Mouse (Mus musculus) limb, embryonic 14.5 days (tissue): ENCODE results near the gene Trpv1. TPM values are rescaled to one million over a fixed set of nuclear protein-coding genes. Genes with fewer than 3 reads are reported as not detected.

ENCODE experiments used
- ATAC-seq: fragments of 200-750 bp; cut with Nextera tagmentation; 2 replicates; pipeline ENCODE4 v1.8.0; 2017; ENCODE audit warnings: low read depth, moderate number of reproducible peaks, moderate TSS enrichment; ENCODE audit not compliant: low FRiP score
- DNase-seq: peaks from one replicate; pipeline ENCODE4 v3.0.0-alpha.2; 2015; ENCODE audit warnings: low spot score
- H3K27ac ChIP-seq: fragments of 300-500 bp; sonication (generic); replicated peaks from 2 replicates; pipeline ENCODE4 v1.5.1; 2014; ENCODE audit warnings: low read depth, mild to moderate bottlenecking, low read length, moderate library complexity, mixed read lengths
- H3K27me3 ChIP-seq: fragments of 300-500 bp; sonication (generic); 2 replicates; pipeline ENCODE4 v1.6.1; 2014; ENCODE audit warnings: low read length, mixed read lengths; ENCODE audit not compliant: control insufficient read depth, insufficient read depth
- H3K36me3 ChIP-seq: fragments of 300-500 bp; sonication (generic); 2 replicates; pipeline ENCODE4 v1.6.1; 2014; ENCODE audit warnings: mild to moderate bottlenecking, low read length, moderate library complexity, mixed read lengths; ENCODE audit not compliant: control insufficient read depth, insufficient read depth
- H3K4me1 ChIP-seq: fragments of 300-500 bp; sonication (generic); 2 replicates; pipeline ENCODE4 v1.6.1; 2014; ENCODE audit warnings: antibody characterized with exemption, low read length, mixed read lengths; ENCODE audit not compliant: control insufficient read depth, insufficient read depth
- H3K4me2 ChIP-seq: fragments of 300-500 bp; sonication (generic); replicated peaks from 2 replicates; pipeline ENCODE4 v1.6.1; 2014; ENCODE audit warnings: low read depth, mild to moderate bottlenecking, low read length, moderate library complexity; ENCODE audit not compliant: severe bottlenecking
- H3K4me3 ChIP-seq: fragments of 300-500 bp; sonication (generic); replicated peaks from 2 replicates; pipeline ENCODE4 v1.5.1; 2014; ENCODE audit warnings: low read length
- H3K9ac ChIP-seq: fragments of 300-500 bp; sonication (generic); 2 replicates; pipeline ENCODE4 v1.6.1; 2014; ENCODE audit warnings: mild to moderate bottlenecking, low read depth, low read length, moderate library complexity; ENCODE audit not compliant: severe bottlenecking
- H3K9me3 ChIP-seq: fragments of 300-500 bp; sonication (generic); 2 replicates; pipeline ENCODE4 v1.6.1; 2016; ENCODE audit warnings: low read length; ENCODE audit not compliant: control insufficient read depth
- POLR2A ChIP-seq: fragments of 200-500 bp; IDR thresholded peaks from 2 replicates; pipeline ENCODE4 v1.8.0; 2012; ENCODE audit warnings: inconsistent platforms, mild to moderate bottlenecking, moderate library complexity, borderline replicate concordance; ENCODE audit not compliant: insufficient read depth, insufficient read length; ENCODE audit errors: extremely low read depth
- WGBS: fragments of 180-500 bp; shearing (Covaris S2); extraction: QIAGEN DNeasy Blood & Tissue Kit; methylation state at CpG from one replicate; pipeline ENCODE4 v1.1.7; 2014; 5-methylcytosine and 5-hydroxymethylcytosine counted together
- polyA plus RNA-seq, 2 experiments: library from polyadenylated mRNA; depleted of rRNA in 1 of 2; stranded (reverse) in 1 of 2; unstranded in 1 of 2; fragments of >200 nt; fragmentation: Nextera tagmentation in 1 of 2; extraction: Ambion mirVana in 1 of 2; gene quantifications; 2 replicates each; pipeline versions ENCODE4 v1.2.1 to v1.2.3; 2012 to 2014

The Trpv1 gene
- polyA plus RNA-seq, 2 experiments, result 0.20 TPM; not detected in 1

DNA sequence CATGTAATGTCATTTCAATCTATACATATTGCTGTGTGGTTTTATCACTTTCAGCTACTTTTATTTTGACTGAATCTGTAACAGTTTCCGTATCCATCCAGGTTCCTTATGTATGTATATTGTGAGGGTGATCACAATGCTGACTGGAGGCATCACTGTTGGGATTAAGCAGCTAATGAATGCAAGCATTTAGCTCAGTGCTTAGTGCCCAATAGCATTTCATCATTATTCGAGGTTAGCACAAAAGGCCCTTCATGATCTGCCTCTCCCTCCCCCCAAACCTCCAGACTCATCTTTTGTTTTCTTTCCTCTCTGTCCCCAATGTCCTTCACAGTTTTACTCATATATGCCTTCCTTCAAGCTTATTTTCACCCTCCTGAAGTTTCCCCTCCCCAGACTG, 69.0 kb downstream of the Trpv1 start:
- Histone ChIP-seq H3K9me3 (no peaks in the 10 kb centered on the region), H3K27ac (no peak overlapping the region), H3K4me1 (no peaks in the 10 kb centered on the region), H3K4me2 (no peak overlapping the region), H3K27me3 (no peaks in the 10 kb centered on the region), H3K9ac (no peak overlapping the region), H3K4me3 (no peak overlapping the region), H3K36me3 (no peaks in the 10 kb centered on the region)
- ATAC-seq, result no peak
- no peak for TF ChIP-seq POLR2A
- WGBS, result 58% methylated on average over 2 of the region's 2 CpGs
- no peak for DNase-seq

Other genes starting within 250 kb of the Trpv1 start
- gene P2rx1, start 235.2 kb upstream of the Trpv1 start, polyA plus RNA-seq (2012; rRNA removed), result 1.8 and 2.1 TPM in 2 replicates
- gene P2rx1, start 235.2 kb upstream of the Trpv1 start, polyA plus RNA-seq (2014; fragmentation: Nextera tagmentation; extraction: Ambion mirVana), result 1.9 and 2.2 TPM in 2 replicates
- 11.1 and 11.4 TPM in 2 replicates for gene Camkk1, start 215.3 kb upstream of the Trpv1 start, polyA plus RNA-seq (2012; rRNA removed)
- 5.5 and 5.8 TPM in 2 replicates for gene Camkk1, start 215.3 kb upstream of the Trpv1 start, polyA plus RNA-seq (2014; fragmentation: Nextera tagmentation; extraction: Ambion mirVana)
- 6.3 and 7.1 TPM in 2 replicates for gene Ncbp3, start 186.5 kb upstream of the Trpv1 start, polyA plus RNA-seq (2012; rRNA removed)
- gene Ncbp3, start 186.5 kb upstream of the Trpv1 start, polyA plus RNA-seq (2014; fragmentation: Nextera tagmentation; extraction: Ambion mirVana), result 10.1 and 11.7 TPM in 2 replicates
- gene Itgae, start 143.7 kb upstream of the Trpv1 start, polyA plus RNA-seq (2012; rRNA removed), result 0.12 and 0.15 TPM in 2 replicates
- gene Itgae, start 143.7 kb upstream of the Trpv1 start, polyA plus RNA-seq (2014; fragmentation: Nextera tagmentation; extraction: Ambion mirVana), result 0.35 and 0.37 TPM in 2 replicates
- gene Haspin, start 96.0 kb upstream of the Trpv1 start, polyA plus RNA-seq (2012; rRNA removed), result 5.5 and 6.1 TPM in 2 replicates
- 11.2 and 12.6 TPM in 2 replicates for gene Haspin, start 96.0 kb upstream of the Trpv1 start, polyA plus RNA-seq (2014; fragmentation: Nextera tagmentation; extraction: Ambion mirVana)
- 1.5 and 1.7 TPM in 2 replicates for gene P2rx5, start 73.9 kb upstream of the Trpv1 start, polyA plus RNA-seq (2012; rRNA removed)
- gene P2rx5, start 73.9 kb upstream of the Trpv1 start, polyA plus RNA-seq (2014; fragmentation: Nextera tagmentation; extraction: Ambion mirVana), result 1.0 and 1.3 TPM in 2 replicates
- 64.7 and 79.8 TPM in 2 replicates for gene Emc6, start 57.3 kb upstream of the Trpv1 start, polyA plus RNA-seq (2012; rRNA removed)
- gene Emc6, start 57.3 kb upstream of the Trpv1 start, polyA plus RNA-seq (2014; fragmentation: Nextera tagmentation; extraction: Ambion mirVana), result 101 and 102 TPM in 2 replicates
- gene Tax1bp3, start 57.2 kb upstream of the Trpv1 start, polyA plus RNA-seq (2012; rRNA removed), result 106 and 135 TPM in 2 replicates
- gene Tax1bp3, start 57.2 kb upstream of the Trpv1 start, polyA plus RNA-seq (2014; fragmentation: Nextera tagmentation; extraction: Ambion mirVana), result 224 and 235 TPM in 2 replicates
- gene Ctns, start 35.2 kb upstream of the Trpv1 start, polyA plus RNA-seq (2012; rRNA removed), result 25.9 and 32.0 TPM in 2 replicates
- gene Ctns, start 35.2 kb upstream of the Trpv1 start, polyA plus RNA-seq (2014; fragmentation: Nextera tagmentation; extraction: Ambion mirVana), result 24.6 and 27.4 TPM in 2 replicates
- 3.0 and 3.1 TPM in 2 replicates for gene Shpk, start 34.8 kb upstream of the Trpv1 start, polyA plus RNA-seq (2012; rRNA removed)
- gene Shpk, start 34.8 kb upstream of the Trpv1 start, polyA plus RNA-seq (2014; fragmentation: Nextera tagmentation; extraction: Ambion mirVana), result 1.8 and 2.8 TPM in 2 replicates
- gene Trpv3, start 33.1 kb downstream of the Trpv1 start, polyA plus RNA-seq (2012; rRNA removed), result 0.41 and 0.54 TPM in 2 replicates
- 0.47 and 0.55 TPM in 2 replicates for gene Trpv3, start 33.1 kb downstream of the Trpv1 start, polyA plus RNA-seq (2014; fragmentation: Nextera tagmentation; extraction: Ambion mirVana)
- 1.1 TPM in 2 replicates for gene Aspa, start 95.3 kb downstream of the Trpv1 start, polyA plus RNA-seq (2012; rRNA removed)
- gene Aspa, start 95.3 kb downstream of the Trpv1 start, polyA plus RNA-seq (2014; fragmentation: Nextera tagmentation; extraction: Ambion mirVana), result 0.76 and 1.0 TPM in 2 replicates
- not detected in 2 replicates for gene Gm49340, start 95.4 kb downstream of the Trpv1 start, polyA plus RNA-seq (2012; rRNA removed)
- gene Gm49340, start 95.4 kb downstream of the Trpv1 start, polyA plus RNA-seq (2014; fragmentation: Nextera tagmentation; extraction: Ambion mirVana), result not detected in 2 replicates
- not detected in 2 replicates for gene Spata22, start 95.4 kb downstream of the Trpv1 start, polyA plus RNA-seq (2012; rRNA removed)
- gene Spata22, start 95.4 kb downstream of the Trpv1 start, polyA plus RNA-seq (2014; fragmentation: Nextera tagmentation; extraction: Ambion mirVana), result not detected in 2 replicates
- gene Olfr20, start 116.5 kb downstream of the Trpv1 start, polyA plus RNA-seq (2012; rRNA removed), result not detected in 2 replicates
- not detected in 2 replicates for gene Olfr20, start 116.5 kb downstream of the Trpv1 start, polyA plus RNA-seq (2014; fragmentation: Nextera tagmentation; extraction: Ambion mirVana)
- not detected in 2 replicates for gene Olfr376, start 137.0 kb downstream of the Trpv1 start, polyA plus RNA-seq (2012; rRNA removed)
- not detected in 2 replicates for gene Olfr376, start 137.0 kb downstream of the Trpv1 start, polyA plus RNA-seq (2014; fragmentation: Nextera tagmentation; extraction: Ambion mirVana)
- gene Olfr1, start 165.3 kb downstream of the Trpv1 start, polyA plus RNA-seq (2012; rRNA removed), result not detected in 2 replicates
- gene Olfr1, start 165.3 kb downstream of the Trpv1 start, polyA plus RNA-seq (2014; fragmentation: Nextera tagmentation; extraction: Ambion mirVana), result not detected in 2 replicates
- gene Olfr378, start 194.2 kb downstream of the Trpv1 start, polyA plus RNA-seq (2012; rRNA removed), result not detected in 2 replicates
- gene Olfr378, start 194.2 kb downstream of the Trpv1 start, polyA plus RNA-seq (2014; fragmentation: Nextera tagmentation; extraction: Ambion mirVana), result not detected in 2 replicates
- not detected in 2 replicates for gene Olfr380, start 223.2 kb downstream of the Trpv1 start, polyA plus RNA-seq (2012; rRNA removed)
- gene Olfr380, start 223.2 kb downstream of the Trpv1 start, polyA plus RNA-seq (2014; fragmentation: Nextera tagmentation; extraction: Ambion mirVana), result not detected in 2 replicates